Mouse (Mus musculus) c-Kit-positive CD71-positive TER-119-negative erythroid progenitor cells, embryonic 14.5 days (primary cell): ENCODE results near the gene Camta1.
"Not testable (repeated sequence)": the region's sequence is repeated elsewhere in the genome, so short reads cannot be mapped to it uniquely, and the experiment has no call there.

Source experiments
- DNase-seq: peaks from one replicate; pipeline ENCODE4 v3.0.0-alpha.2; 2013; ENCODE audit warnings: low read depth

Gene Camta1

GRCm38 (mm10) chr4:151058634-151059033, 803.0 kb downstream of the Camta1 start:
- DNase-seq: no peak

GRCm38 (mm10) chr4:151057347-151058321, 804.0 kb downstream of the Camta1 start, which contains the start of gene Vamp3:
Vamp3 (minus strand) TSS chr4:151057963.
- peak; percentile 97 for DNase-seq

DNA sequence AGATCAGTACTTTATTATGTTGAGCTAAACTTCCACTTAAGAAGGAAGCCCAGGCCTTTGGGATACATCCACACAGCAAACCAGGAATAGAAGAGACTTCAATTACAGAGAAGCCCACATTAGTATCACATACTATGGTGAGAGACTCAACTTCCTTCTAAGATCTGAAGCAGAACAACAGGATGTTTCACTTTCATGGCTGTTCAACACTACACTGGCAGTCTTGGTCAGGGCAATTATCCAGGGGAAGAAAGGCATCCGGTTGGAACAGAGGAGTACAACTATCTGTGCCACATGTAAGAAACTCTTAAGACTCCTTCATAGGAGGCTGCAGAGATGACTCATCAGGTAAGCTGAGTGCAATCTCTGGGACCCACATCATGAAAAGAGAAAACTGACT, 810.5 kb downstream of the Camta1 start:
- no peak for DNase-seq

- DNase-seq: no peak
Measured at GRCm38 (mm10) chr4:151046524-151046923, 815.2 kb downstream of the Camta1 start.

- no peak for DNase-seq
Measured at GRCm38 (mm10) chr4:151044944-151045570, 816.6 kb downstream of the Camta1 start.

DNA sequence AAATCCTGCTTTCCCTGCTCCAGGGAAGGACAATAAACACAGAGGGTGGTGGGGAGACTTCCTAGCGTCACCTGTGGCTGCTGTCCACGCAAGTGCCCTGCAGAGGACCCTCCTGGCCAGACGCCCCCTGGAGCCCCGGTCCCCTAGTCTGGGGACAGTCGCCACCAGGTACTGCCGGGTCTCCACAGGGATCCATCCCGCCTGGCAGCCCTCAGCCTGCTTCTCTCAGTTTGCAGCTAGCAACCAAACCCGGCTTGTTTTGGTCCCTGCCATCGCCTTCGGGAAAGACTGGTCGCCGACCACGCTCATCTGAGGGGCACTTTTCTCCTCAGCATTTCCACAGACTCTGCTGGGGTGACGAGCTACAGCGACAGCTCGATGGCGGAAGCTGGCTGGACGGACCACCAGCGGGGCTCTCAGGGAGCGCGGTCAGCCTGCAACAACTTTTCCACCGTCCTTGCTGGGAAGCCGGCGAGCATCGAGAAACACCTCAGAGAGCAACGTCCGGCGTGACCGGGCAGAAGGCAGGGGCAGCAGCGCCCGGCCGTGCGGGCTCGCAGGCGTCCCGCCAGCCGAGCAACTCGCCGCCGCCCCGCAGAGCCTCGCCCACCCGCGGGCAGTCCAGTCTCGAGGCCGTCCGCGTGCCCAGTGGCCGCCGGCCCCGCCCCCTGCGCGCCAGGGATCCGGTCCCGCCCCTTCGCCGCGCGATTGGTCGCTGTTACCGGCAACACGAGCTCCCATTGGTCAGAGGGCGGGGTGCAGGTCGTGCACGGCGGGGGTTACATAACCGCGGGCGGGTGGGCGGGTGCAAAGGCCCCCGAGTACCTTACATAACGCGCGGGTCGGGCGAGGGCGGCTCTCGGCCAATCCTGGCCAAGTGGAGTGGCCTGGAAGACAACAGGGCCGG, 817.4 kb downstream of the Camta1 start, which contains the start of gene Per3:
Gene Per3 (minus strand): TSS at position 629 of the 907 bp plus-strand sequence.
- DNase-seq: peak; percentile 82

GRCm38 (mm10) chr4:151043281-151043680, 818.4 kb downstream of the Camta1 start:
- DNase-seq: no peak

DNA sequence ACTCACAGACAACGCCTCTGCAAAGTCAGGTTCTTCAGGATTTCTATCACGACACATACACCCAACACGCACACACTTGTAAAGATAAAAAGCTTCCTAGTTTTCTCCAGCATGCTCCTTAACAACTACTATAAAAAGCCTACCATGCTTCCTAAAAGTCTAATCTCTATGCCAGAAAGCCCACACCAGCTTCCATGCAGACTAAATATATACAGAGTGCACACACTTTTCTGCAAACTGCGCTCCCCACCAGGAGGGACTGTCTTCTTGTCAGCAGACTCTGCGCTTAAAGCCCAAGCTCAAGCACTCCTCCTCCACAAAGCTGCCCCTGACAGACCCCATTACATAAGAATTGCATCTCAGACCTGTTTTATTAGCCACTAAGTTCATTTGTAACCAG, 820.2 kb downstream of the Camta1 start:
- DNase-seq: no peak

GRCm38 (mm10) chr4:151037800-151038199, 823.9 kb downstream of the Camta1 start:
- DNase-seq: no peak

DNA sequence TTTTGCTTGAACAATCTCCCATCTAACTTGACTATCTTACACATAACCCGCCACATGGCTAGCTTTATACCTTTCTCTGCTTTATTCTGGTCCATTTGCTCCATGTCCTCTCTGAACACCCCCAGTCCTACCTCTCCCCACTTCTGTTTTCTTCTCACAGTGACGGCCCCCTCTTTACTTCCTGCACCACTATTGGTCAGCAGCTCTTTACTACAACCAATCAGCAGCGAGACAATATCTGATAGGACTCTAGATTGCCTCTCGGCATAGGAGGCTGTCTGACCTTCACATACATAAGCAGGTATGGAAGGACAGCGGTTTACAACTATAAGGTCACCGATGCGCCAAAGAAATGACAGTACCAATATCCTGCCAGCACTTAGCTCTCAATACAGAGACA, 825.2 kb downstream of the Camta1 start:
- DNase-seq: no peak

- DNase-seq: no peak
Measured at GRCm38 (mm10) chr4:151027001-151027400, 834.7 kb downstream of the Camta1 start.

DNA sequence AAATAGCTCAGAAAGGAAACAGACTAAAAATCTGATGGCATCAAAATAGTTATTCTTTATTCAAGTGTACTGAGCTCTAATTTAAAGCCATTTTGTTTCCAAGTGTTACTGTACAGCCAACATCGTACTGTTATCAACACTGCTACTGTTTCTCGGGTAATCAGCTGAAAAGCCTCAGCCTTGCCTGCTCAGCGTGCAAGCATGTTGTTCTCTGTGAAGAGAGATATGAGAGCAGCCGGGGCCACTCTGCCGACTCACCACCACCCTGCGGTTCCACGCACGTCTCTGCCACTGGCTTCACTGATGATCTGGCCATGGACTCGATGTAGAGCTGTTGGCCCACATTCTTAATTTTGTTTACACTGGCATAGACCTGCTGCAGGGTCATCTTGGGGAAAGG, 837.5 kb downstream of the Camta1 start:
- DNase-seq: no peak

DNA sequence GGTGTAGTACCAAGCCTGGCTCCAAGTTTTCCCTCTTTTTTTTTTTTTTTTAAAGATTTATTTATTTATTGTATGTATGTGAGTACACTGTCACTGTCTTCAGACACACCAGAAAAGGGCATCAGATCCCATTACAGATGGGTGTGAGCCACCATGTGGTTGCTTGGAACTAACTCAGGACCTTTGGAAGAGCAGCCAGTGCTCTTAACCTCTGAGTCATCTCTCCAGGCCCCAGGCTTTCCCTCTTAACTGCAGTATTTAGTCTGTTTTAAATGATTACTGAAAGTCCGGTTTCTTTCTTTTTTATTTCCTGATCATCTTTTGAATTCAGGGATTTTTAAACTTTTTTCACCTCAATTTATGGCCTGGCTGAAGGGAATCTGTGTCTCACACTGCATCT, 844.3 kb downstream of the Camta1 start:
- not testable (repeated sequence) for DNase-seq

DNA sequence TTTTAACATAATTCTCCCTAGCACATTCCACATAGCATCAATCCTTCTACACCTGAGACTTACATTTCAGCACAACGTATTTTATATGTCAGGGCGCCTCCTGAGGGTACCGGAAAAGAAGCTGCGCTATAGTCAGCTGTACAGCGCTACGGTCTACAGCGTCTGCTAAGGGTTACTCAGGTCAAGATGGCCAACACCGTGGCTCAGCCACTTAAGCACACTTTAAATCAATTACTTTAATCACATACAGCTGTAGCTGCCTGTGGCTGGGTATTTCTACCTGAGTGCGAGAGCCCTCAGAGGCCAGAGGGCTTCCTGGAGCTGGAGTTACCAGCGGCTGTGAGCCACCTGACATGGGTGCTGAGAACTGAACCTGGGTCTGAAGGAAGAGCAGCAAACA, 845.7 kb downstream of the Camta1 start:
- no peak for DNase-seq

DNA sequence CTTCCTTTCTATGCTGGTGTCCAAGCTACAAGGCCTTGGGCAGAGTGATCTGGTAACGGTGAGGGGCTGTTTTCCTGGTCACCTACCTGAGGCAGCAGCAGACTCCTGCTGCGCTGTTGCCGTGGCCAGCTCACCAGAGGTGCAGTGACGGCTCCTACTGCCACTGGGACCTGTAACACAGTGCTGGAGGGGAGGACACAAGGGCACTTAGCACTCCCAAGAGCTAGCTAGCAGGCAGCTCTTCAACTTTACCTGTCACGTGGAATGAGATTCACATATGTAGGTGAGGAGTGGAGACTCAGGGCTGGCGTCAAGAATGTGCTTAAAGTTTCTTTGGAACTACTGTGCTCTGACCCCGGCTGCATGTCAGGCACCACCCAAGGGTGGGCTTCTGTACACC, 851.4 kb downstream of the Camta1 start:
- no peak for DNase-seq

GRCm38 (mm10) chr4:151006945-151007344, 854.7 kb downstream of the Camta1 start:
- DNase-seq: peak; percentile 23

DNA sequence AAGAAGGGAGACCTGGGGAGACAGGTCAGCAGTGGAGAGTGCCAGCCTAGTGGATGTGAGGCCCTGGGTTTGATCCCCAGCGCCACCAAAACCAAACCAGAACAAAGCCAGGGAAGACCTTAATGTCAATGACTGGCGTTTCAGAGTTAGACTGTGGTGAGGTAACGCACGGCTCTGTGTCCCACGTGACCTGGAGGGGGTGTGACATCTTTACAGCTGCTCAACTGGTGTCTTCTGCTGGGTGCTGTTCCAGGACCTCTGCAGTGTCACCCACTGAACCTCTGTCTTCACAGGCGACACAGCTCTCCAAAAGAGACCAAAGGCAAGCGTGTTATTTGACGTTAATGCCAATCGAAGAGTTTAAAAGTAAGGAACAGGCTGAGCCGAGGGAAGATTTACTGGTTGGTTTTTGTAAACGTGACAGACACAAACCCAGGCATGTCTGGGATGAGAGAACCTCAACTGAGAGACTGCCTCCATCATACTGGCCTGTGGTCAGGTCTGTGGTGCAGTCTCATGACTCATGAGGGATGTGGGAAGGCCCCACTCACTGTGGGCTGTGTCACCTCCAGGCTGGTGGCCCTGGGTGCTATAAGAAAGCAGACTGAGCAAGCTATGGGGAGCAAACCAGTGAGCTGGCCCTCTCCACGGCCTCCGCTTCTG, 855.9 kb downstream of the Camta1 start:
- DNase-seq: no peak

DNA sequence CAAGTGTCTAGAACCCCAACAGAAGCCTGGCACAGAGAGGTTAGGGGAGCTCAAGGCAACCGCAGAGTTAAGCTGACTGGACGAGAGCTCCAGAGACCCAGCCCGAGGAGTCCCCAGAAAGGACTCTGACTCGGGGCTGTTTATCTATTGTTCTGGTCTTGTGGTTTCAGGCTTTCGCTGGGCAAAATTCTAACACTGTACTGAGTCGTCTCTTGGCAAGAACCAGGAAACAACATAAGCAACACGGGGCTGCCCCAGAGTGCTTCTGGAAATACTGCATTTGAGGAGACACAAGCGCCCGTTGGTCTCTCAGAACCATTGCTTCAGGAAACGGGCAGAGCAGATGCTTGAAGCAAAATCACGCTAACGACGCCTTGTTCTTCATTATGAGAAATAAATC, 860.3 kb downstream of the Camta1 start:
- no peak for DNase-seq

GRCm38 (mm10) chr4:150998626-150999025, 863.0 kb downstream of the Camta1 start:
- no peak for DNase-seq

- no peak for DNase-seq
Measured at GRCm38 (mm10) chr4:150996797-150997196, 864.9 kb downstream of the Camta1 start, which contains the start of gene Uts2. Uts2 (plus strand) TSS chr4:150997097.

- peak; percentile 11 for DNase-seq
Measured at GRCm38 (mm10) chr4:150990148-150990547, 871.5 kb downstream of the Camta1 start.
